Mouse (Mus musculus) embryo, embryonic 11 days (tissue): ENCODE results near the gene Gcm2.

Source experiments
- DNase-seq: peaks from one replicate; pipeline ENCODE4 v3.0.0-alpha.2; 2015

The Gcm2 gene

DNA sequence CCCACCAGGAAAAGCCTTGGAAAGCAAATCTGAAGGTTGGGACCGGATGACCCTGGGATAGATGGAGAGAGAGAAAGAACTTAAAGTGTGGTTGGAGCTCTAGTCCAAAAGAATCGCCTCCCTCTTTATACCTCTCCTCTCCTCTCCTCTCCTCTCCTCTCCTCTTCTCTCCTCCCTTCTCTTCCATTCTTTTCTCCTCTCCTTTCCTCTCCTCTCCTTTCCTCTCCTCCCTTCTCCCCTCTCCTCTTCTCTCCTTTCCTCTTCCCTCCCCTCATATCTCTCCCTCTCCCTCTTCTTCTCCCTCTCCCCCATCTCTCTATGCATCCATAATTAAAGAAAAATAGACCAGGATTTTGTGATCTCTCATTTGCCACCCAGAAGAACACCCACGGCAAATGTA, at the start of gene Gcm2:
TSS of gene Gcm2 (minus strand) at position 101 of the 400 bp plus-strand sequence.
- no peak for DNase-seq

DNA sequence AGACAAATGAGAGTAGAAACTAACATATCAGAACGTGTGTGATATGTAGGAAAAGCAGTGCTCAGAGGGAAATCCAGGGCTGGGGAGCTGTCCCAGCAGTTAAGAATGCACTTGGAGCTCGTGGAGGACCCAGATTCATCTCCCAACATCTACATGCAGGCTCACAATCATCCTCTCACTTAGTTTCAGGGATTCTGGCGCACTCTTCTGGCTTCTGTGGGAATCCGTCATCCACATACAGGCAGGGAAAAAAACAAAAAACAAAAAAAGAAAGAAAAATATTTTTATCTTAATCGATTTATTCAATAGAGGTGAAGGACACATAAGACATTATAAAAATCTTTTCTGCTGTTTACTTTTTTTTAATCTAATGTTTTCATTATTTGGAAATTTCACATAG, 47.6 kb upstream of the Gcm2 start:
- peak; percentile 20 for DNase-seq

DNA sequence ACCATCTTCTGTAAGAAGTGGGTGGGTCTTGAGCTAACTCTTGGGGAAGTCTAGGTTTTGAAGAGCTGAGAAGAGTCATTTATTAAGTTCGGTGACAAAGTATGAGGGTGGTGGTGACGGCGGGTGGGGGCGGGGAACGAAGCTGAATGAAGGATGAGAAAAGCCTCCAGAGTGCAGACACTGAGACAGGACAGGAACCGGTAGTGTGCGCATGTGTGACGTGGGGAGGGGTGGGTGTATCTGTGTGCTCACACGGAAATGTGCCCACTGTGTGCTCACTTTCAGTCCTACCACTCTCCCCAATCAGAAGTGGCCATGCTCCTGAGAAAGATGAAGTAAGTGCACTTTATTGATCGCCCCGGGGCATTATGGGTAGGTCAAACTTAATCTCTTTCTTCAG, 42.3 kb upstream of the Gcm2 start:
- DNase-seq = no peak

DNA sequence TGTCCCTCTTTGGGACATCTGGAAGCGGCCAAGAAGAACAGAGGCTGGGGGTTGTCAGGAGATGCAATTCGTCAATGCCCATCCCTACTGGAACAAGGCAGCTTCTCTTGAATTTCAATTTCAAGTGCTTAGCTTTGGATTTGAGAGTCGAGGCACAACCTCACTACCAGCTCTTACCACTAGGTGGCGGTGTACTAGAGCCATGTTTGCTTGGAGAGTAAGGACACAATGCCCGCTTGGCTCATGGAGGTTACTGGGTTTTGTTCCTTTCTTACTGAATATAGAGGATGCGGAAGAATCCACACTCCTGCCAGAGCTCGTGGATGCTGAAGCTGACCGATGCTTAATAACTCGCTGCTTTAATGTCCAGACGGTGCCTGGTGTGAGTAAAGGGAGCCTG, 35.4 kb upstream of the Gcm2 start:
- DNase-seq = peak; percentile 57

DNA sequence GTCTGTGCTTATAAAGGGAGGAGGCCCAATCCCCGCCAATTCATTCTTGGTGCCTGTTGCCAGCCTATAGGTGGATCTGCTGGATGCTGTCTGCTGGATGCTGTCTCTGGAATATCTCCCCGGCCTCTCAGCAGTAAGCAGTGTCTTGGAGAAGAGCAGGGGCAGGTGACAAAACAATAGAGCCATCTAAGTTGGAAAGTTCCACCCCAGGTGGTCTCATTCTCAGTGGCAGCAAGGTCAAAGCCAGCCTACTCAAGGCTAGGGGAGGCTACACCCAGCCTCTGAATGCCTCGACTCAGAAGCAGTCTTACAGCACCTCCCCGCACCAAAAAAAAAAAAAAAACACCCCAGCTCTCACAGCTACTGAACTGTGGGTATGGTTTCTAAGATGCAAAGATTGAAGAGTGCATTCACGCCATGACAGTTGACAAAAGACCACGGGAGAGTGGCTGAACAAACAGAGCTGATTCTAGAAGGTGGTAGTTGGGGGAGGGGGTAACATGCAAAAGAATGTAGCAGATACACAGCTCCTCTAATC, 34.7 kb upstream of the Gcm2 start:
- DNase-seq = no peak

DNA sequence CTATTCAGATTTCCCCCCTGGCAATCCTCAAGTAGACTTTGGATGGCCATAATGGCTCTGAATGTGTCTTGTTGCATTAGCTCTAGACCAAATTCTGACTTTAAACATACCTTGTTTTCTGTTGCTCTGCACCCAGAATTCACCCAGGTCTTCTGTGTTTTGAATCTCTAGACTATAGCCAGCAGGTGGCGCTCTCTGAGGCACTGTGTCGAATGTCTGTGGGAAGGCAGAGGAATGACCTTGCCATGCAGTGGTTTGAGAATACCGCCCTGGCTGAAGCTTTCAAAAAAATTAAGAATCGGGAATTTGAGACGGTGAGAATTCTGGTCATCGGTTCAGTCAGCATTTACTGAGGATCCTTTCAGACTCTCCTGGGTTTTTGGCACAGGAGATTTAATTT, 24.1 kb upstream of the Gcm2 start:
- peak; percentile 89 for DNase-seq

DNA sequence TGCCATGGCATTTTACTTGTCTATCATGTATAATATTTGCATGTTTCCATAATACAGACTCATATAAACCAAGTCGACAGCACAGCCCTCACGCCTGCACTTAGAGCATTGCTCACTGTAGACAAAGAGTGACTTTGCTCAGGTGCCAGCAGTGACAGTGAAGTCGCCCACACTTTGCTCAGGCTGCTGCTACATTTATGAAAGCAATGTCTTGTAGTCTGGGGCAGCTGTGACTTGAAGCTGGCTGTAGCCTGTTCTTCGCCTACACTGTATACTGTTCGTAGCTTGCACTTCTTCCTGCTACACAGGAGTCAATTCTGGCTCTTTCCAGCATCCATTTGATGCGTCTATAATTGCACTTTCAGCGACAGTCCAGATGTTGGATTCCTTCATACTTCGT, 18.2 kb upstream of the Gcm2 start:
- no peak for DNase-seq

DNA sequence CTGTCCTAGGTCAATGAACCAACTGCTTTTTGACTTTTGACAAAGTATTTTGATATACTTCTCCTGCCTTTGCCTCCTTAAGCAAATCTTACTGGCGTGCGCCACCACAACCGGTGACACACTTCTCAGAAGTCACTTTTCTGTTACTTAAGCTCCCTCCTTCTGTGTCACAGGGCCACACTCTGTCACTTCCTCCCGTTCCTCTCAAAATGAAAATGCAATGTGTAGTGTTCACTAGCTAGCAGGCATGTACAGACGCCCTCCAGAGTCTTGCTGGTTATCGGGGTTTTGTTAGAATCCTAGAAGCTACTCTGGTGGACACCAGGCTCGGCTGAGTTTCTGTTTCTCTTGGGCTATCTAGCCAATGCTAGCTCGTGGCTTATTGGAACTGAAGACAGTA, 17.5 kb upstream of the Gcm2 start:
- no peak for DNase-seq

DNA sequence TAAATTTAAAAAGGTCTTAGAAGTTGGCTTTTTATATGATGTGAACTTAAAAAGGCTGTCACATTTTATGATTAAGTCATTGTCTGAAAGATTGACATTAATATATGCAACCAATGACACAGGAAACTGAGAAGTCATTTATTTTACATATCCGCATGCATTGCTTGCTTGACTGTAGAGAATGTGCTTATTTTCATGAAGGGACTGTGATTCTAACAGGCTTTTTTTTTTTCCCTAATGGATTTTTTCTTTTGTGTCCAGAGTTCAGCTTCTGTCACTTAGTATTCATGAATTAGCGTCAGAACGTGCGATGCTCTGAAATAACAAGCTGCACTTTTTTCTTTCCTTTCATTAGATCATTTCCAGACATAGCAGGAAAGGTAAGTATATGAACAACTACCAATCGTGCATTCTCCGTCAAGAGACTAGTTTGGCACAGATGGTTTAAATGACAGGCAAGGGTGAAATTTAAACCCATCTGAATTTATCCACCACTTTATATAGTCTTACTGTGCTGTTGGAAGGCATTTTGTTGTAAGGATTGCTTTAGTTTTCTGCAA, 12.9 kb upstream of the Gcm2 start:
- no peak for DNase-seq

DNA sequence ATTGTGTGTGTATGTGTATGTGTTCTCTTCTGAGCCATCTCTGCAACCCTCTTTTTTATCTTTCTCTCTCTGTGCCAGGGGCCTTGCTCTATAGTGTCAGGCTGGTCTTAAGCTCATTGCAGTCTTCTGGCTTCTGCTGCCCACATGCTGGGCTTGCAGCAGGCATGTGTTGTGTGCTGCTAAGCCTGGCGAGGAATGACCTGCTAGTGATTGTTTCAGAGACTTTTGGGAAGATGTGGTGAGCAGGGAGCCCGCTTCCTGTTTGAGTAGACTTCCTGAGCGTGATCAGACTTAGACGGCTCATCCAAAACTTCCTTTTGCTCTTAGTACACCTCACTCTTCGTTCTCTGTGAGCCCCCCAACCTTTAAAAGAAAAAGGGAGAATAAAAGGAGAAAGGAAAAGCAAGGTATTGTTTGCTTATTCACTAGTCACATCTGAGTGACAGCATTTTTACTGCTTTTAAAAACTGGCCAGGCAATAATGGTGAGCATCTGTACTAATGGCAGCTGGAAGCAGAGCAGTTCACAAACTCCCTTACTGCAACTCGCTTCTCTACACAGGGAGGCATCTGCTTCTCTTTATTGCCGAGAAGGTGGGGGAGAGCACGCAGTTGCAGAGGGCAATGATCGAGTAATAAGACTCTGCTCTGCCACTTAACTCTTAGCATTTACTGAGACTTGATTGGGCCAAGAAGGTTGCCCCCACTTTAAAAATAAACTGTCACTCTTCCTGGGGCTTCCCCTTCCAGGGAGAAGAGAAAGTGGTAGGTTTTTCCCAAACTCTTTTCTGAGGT, 8.5 kb upstream of the Gcm2 start:
- peak; percentile 33 for DNase-seq

DNA sequence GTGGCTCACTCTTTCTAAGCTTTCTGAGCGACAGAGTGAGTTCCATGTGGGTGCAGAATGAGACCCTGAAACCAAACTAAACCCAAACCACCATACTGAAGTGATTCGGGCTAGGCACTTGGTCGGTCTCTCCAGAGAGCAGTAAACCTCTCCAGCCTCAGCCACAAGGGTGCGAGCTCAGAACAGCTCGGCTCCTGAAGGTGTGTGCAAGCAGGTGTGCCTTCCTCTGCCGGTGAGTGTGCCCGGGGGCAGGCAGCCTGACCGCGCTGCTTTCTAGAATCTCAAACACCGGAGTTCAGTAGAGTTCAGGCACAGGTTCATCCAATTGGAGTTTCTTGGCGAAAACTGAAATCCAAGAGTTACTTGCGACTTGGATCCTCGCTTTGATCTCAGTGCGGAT, 3.1 kb upstream of the Gcm2 start, which contains the start of gene Sycp2l:
TSS of gene Sycp2l (plus strand) at position 368 of the 400 bp plus-strand sequence.
- DNase-seq = no peak

DNA sequence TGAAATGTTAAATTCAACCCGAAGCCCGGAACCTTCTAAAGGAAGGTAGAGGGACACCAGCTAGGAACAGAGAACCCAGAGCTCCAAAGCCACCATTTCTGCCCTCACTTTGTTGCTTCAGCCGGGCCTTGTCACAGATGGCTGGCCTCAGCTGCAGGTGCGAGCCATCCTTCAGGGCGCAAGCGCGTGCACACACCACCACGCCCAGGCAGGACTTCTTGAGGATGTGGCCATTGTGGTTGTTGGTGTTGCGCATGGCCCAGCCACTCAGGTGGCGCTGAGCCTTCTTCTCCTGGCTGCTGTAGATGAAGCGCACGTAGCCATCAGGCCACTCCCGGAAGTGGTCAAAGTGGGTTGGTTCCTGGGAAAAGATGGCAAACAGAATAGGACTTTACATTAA, 5.3 kb downstream of the Gcm2 start:
- DNase-seq = no peak

DNA sequence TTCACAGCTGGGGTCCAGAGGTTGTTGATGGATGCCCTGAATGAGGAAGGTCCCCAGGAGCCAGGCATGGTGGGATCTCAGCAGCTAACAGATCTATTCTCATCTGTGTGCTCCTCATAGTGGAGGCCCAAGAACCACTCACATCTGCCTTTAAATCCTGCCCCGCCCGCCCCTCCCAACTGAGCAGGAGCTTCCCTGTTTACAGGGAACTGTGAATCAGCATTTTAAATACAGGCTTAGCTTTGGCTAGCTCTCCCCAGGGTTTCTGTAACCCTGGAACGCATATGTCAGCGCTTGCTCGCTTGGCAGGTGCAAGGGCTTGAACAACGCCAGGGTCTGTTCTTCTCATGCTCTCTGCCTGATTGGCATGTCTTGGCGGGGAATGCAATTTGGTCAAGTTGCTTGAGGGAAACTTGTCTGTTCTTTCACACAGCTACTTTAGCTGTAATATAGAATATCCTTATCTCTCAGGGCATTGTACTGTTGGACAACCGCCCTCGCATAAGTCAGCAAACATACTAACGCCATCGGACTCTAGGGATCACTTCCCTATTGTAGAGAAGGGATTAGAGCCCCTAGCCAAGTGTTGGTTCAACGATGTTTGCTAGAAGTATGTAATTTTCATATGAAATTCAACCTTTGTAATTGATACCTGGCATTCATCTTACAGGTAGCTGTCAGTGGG, 6.9 kb downstream of the Gcm2 start:
- no peak for DNase-seq

DNA sequence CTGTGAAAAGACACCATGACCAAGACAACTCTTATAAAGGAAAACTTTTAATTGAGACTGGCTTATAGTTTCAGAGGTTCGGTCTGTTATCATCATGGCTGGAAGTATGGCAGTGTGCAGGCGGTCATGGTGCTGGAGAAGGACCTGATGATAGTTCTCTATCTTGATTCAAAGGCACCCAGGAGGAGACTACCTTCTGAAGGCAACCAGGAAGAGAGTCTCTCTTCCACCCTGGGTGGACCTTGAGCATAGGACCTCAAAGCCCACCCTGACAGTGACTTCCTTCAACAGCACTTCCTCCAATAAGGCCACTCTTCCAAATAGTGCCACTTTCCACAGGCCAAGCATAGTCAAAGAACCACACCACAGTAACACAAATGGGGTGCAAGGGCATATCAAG, 10.8 kb downstream of the Gcm2 start:
- no peak for DNase-seq

DNA sequence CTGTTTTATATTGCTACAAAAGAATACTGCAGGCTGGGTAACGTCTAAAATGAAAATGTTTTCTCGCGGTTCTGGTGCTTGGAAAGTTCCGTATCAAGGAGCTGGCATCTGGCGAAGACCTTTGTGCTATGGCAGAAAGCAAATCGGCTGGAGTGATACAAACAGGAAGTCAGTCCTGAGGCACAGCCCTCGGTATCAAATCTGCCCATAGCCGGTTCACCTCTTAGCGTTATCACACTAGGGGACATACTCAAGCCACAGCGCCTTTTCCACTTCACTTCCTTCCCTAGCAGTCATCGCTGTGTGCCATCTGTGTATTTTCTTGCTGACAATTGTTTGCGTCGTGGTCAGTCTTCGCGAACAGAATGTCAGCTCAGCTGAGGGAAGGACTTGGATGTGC, 12.5 kb downstream of the Gcm2 start:
- DNase-seq = no peak

DNA sequence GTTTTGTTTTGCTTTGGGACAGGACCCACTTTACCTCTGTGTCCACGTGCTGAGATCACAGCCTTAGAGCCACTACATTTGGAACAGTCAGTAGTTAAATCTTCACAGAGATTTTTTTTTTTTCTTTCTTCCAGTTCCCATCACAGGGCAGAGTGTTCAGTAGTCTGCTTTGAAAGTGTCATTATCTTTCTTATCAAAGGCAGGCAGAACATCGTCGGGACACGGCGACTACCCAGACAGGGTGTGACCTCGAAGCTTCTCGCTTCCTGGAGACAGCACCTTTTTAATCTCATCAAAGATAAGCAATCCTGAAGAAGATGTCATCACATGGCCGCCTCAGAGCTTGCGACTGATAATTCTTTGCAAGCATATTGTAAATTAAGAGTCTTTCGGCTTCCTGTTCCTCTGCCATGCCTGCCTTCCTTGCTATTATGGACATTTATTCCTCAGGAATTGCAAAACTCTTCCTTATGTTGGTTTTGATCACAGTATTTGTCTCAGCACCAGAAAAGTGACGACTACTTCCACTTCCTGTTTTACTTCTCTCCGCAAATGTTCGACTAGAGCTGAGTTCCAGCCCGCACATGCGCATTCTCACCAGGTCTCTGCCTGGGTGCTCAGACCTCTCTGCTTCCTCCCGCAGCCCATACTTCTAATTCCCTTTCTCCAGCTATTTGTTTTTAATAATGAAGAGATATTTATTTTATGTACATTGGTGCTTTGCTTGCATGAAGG, 13.3 kb downstream of the Gcm2 start:
- DNase-seq = no peak

DNA sequence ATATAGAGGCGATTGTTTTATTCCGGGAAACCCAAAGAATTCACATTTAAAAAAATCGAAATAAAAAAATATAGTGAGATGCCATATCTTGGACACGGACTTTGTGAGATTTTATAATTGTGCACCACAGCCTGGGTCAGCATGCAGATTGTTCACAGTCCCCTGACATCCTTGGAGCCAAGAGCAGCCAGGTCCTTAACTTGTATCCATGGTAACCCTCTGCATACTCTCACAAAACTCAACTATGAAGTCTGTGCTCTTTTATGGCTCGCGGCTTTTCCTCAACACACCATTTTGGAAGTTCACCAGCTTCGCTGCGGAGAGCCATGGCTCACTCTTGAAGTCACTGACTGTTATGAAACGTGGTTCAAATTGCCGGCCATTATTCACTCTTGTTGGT, 16.7 kb downstream of the Gcm2 start:
- no peak for DNase-seq

DNA sequence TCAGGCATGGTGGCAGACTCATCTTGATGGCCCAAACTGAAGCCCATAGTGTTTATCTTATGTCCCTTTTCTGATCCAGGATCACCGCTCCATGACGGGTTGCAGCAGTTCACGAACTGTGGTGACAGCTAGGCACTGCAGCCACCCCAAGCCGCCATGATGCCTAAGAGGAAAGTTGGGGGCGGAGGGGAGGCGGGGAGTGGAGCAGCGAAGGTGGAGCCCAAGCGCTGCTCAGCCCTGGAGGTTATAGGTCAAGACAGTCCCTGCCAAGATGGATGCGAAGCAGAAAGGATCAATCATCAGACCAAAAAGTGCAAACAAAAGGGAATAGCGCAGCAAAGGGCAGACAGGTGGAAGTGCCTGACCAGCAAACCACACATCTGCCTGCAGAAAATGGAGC, 19.6 kb downstream of the Gcm2 start:
- peak; percentile 37 for DNase-seq

DNA sequence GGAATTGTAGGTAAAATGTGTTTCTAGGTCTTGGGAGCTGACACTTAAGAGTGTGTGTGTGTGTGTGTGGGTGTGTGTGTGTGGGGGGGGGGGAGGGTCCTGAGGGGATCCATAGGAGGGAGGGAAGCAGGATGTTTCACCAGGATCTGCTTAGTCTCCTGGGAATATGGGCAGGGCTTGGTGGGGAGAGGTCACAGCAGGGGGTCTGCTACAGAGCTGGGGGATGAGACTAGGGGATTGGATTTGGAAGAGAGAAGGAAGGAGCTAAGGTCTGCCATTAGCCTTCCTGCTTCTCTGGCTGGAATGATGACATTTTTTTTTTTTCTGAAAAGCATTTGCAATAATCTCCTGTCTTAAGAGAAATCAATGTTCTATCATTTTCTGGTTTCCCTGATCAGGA, 22.1 kb downstream of the Gcm2 start:
- no peak for DNase-seq

DNA sequence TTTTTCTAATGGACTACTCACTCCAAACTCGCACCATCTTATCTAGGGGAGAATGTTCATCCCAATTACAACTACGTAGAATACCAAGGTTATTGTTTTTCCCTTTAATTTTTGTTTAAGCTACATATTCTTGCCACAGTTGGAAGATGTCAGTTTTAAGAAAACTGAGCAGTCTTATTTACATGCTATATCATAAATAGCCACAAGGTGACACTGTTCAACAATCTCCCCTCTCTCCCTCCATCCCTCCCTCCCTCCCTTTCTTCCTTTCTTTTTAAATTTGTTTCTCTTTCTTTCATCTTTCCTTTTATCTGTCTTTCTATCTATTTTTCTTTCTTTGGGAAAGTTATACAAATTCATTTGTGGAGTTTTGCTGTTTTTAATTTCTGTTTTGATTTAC, 25.7 kb downstream of the Gcm2 start:
- peak; percentile 35 for DNase-seq

DNA sequence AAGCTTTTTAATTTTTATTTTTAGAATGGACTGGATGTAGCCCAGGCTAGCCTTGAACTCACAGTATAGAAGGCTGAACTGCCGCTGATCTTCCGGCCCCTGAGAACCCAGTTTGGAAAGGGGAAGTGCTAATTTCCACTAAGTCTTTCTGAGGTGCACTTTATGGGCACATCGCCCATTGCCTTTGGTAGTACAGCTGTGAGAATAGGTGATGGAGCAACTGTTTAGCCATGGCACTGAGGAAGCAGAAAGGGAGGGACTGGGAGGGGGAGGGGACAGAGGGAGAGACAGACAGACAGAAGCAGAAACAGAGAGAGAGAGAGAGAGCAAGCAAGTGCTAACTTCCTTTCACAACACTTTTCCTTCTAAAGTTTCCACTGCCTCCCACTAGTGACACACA, 26.3 kb downstream of the Gcm2 start:
- DNase-seq = no peak

DNA sequence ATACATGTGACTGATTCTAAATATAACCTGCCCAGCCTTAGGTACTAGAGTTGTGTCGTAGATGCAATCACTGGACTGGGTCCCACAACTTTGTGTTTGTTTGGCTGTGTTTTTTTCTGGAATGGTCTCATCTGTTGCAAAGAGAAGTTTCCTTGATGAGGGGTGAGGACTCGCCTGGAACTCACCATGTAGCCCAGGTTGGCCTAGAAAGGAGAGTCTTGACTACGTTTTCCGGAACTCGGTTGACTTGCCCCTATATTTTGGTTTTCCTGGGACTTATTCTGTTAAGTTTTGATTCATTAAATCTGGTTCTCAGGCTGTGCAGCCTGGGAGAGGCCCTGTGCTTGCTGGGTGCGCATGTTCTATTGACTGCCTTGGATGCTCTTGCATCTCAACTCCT, 30.1 kb downstream of the Gcm2 start:
- no peak for DNase-seq

DNA sequence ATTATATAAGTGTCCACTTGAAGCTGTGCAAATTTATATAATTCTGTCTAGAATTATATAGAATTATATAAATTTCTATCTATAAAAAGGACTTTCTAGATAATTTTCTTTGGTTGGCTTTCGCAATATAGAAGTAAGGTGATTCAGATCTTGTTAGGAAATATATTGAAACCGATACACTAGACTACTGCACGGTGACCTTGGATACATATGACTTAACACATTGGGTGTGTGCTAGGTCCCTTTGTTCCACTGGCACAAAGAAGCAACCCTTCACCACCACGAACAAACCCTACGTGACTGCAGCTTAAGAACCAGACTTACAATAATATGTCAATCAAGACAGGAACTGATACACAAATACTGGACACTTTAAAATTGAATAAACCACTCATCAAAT, 31.0 kb downstream of the Gcm2 start:
- DNase-seq = no peak
